Mouse (Mus musculus): ENCODE data around the gene Arhgef39.

GRCm38 (mm10) chr4:43499407-43500333 is at the start of gene Arhgef39:
- no peak for TF ChIP-seq EP300 (IDR thresholded peaks at IDR 0.05)
- 0 out of 2 replicates have a peak, but pooled peaks have one; percentile 10 for TF ChIP-seq CTCF (IDR thresholded peaks at IDR 0.05)
